Mouse (Mus musculus) CD8-positive naive resting alpha-beta T cell, adult 57 days (primary cell): ENCODE results near the gene Lrrc10. TPM values are rescaled to one million over a fixed set of nuclear protein-coding genes. Genes with fewer than 3 reads are reported as not detected.

Experiments
- total RNA-seq: library from RNA; stranded (reverse); gene quantifications from one replicate; pipeline ENCODE4 v1.2.4, GENCODE M21; 2023

Lrrc10 gene
- not detected for total RNA-seq

DNA sequence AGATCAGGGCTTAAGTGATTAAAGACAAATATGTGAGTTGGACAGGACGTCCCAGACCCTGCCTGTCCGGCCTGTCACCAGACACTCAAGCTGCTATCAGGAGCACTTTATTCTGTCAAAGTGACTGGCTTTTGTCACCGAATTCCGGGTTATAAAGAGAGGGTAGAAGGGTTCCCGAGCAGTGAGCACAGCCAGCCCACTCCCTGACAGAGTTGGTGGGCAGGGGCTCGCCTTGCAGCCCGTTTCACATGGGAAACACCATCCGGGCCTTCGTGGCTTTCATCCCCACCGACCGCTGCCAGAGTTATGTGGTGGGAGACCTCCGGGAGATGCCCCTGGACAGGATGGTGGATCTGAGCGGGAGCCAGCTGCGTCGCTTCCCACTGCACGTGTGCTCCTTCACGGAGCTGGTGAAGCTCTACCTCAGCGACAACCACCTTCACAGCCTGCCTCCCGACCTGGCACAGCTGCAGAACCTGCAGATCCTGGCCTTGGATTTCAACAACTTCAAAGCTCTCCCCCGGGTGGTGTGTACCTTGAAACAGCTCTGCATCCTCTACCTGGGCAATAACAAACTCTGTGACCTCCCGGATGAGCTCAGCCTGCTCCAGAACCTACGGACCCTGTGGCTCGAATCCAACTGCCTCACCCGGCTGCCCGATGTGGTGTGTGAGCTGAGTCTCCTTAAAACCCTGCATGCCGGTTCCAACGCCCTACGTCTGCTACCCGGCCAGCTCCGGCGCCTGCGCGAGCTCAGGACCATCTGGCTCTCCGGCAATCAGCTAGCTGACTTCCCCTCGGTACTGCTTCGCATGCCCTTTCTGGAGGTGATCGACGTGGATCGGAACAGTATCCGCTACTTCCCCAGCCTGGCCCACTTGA, at the start of gene Lrrc10:
Gene Lrrc10 (plus strand): TSS at position 167 of the 882 bp plus-strand sequence.

DNA sequence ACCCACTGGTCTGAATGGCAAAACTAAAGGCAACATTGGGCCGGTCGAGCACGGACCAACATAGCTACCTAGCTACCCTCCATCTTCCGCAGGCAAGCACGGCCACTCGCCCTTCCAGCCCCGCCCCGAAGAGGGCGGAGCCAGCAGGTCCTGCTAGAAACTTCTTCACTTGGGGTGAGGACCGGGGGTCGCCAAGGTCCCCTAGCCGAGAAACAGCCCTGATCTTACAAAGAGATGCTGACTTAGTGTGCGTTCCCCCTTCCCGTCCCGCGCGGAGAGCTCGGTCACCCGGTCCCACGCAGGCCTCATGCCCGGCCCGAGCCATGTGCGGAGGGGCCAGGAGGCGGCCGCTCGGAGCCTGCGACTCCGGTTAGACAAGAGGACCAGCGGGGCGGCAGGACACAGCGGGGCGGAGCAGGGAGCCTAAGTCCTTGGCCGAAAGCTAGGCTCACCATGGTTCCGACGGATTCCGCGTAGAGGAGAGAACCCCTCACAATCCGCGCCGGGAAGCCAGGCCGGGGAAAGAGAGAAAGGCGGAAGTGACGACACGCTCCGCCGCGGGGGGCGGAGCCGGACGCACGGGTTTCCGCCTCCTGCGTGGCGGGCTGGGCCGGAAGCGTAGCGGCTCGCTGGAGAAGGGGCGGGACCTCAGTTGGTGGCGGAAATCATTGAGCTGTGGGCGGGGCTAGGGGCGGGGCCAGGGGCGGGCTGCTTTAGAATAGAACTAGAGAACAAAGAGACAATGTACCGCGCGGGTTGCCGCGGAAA, 18.3 kb downstream of the Lrrc10 start, which contains the start of gene Cct2:
Gene Cct2 (minus strand): TSS at position 561 of the 768 bp plus-strand sequence.

Other genes starting within 250 kb of the Lrrc10 start
- not detected for gene Myrfl, start 148.4 kb upstream of the Lrrc10 start, total RNA-seq
- gene Rab3ip, start 94.6 kb upstream of the Lrrc10 start, total RNA-seq, result 103 TPM
- gene Gm10271, start 72.7 kb upstream of the Lrrc10 start, total RNA-seq, result not detected
- not detected for gene Best3, start 59.0 kb upstream of the Lrrc10 start, total RNA-seq
- gene Cct2, start 18.5 kb downstream of the Lrrc10 start, total RNA-seq, result 249 TPM
- gene Frs2, start 103.2 kb downstream of the Lrrc10 start, total RNA-seq, result 26.1 TPM
- gene Yeats4, start 179.2 kb downstream of the Lrrc10 start, total RNA-seq, result 98.7 TPM
- gene 9530003J23Rik, start 193.4 kb downstream of the Lrrc10 start, total RNA-seq, result not detected
- 48.6 TPM for gene Lyz2, start 237.0 kb downstream of the Lrrc10 start, total RNA-seq
- gene Lyz1, start 247.5 kb downstream of the Lrrc10 start, total RNA-seq, result 7.5 TPM